Mouse (Mus musculus): ENCODE results near the gene Slco4a1. TPM values are rescaled to one million over a fixed set of nuclear protein-coding genes. Genes with fewer than 3 reads are reported as not detected.

Slco4a1 gene
- polyA plus RNA-seq, 1 experiment from 2014 or later = 4.9 TPM

- Histone ChIP-seq H3K4me1 (no peaks in the 10 kb centered on the region), H3K4me3 (no peak overlapping the region), H3K36me3 (replicated peaks) (no peaks in the 10 kb centered on the region), H3K27me3 (ENCODE audit: poor library complexity, severe bottlenecking) (peaks cover 54% of the 10 kb centered on the region), H3K9me3 (no peaks in the 10 kb centered on the region), H3K27ac (no peak overlapping the region)
- no peak for DNase-seq (ENCODE audit: extremely low spot score, low spot score)
- WGBS = 79% methylated on average over 5 of the region's 5 CpGs
These were observed 65.6 kb downstream of the Slco4a1 start for GRCm38 (mm10) chr2:180521437-180522221.

GRCm38 (mm10) chr2:180522825-180523224 is 66.8 kb downstream of the Slco4a1 start:
- H3K27me3 ChIP-seq (ENCODE audit: poor library complexity, severe bottlenecking) = peaks cover 56% of the 10 kb centered on the region
- H3K9me3 ChIP-seq = no peaks in the 10 kb centered on the region
- peaks cover 5% of the 10 kb centered on the region for H3K4me1 ChIP-seq
- WGBS = 72% methylated on average over 4 of the region's 4 CpGs
- H3K4me3 ChIP-seq = no peak overlapping the region
- no peak overlapping the region for H3K27ac ChIP-seq
- no peaks in the 10 kb centered on the region for H3K36me3 ChIP-seq (replicated peaks)
- DNase-seq (ENCODE audit: extremely low spot score, low spot score) = no peak

Other genes starting within 250 kb of the Slco4a1 start
- gene Lama5, start 230.4 kb upstream of the Slco4a1 start, polyA plus RNA-seq (2016; fragmentation: Nextera tagmentation; extraction: Ambion mirVana) = 10.7 and 11.2 TPM in 2 replicates
- gene Rps21, start 198.9 kb upstream of the Slco4a1 start, polyA plus RNA-seq (2016; fragmentation: Nextera tagmentation; extraction: Ambion mirVana) = 560 and 577 TPM in 2 replicates
- gene Cables2, start 182.7 kb upstream of the Slco4a1 start, polyA plus RNA-seq (2016; fragmentation: Nextera tagmentation; extraction: Ambion mirVana) = 9.2 and 12.0 TPM in 2 replicates
- 0.32 and 0.35 TPM in 2 replicates for gene Rbbp8nl, start 166.4 kb upstream of the Slco4a1 start, polyA plus RNA-seq (2016; fragmentation: Nextera tagmentation; extraction: Ambion mirVana)
- gene Gata5, start 121.5 kb upstream of the Slco4a1 start, polyA plus RNA-seq (2016; fragmentation: Nextera tagmentation; extraction: Ambion mirVana) = 0.15 TPM in 1 of 2 replicates, not detected in the other
- gene Ntsr1, start 43.7 kb downstream of the Slco4a1 start, polyA plus RNA-seq (2016; fragmentation: Nextera tagmentation; extraction: Ambion mirVana) = not detected in 2 replicates
- 41.1 and 44.3 TPM in 2 replicates for gene Mrgbp, start 125.1 kb downstream of the Slco4a1 start, polyA plus RNA-seq (2016; fragmentation: Nextera tagmentation; extraction: Ambion mirVana)
- gene Ogfr, start 133.0 kb downstream of the Slco4a1 start, polyA plus RNA-seq (2016; fragmentation: Nextera tagmentation; extraction: Ambion mirVana) = 103 and 104 TPM in 2 replicates
- 3.6 and 3.7 TPM in 2 replicates for gene Col9a3, start 141.5 kb downstream of the Slco4a1 start, polyA plus RNA-seq (2016; fragmentation: Nextera tagmentation; extraction: Ambion mirVana)
- gene Tcfl5, start 186.5 kb downstream of the Slco4a1 start, polyA plus RNA-seq (2016; fragmentation: Nextera tagmentation; extraction: Ambion mirVana) = 0.20 and 0.30 TPM in 2 replicates